Mouse (Mus musculus): ENCODE measurements at regions not wholly inside any gene's neighbourhood (a gene's known extent, or its start where the extent isn't known, plus 50 kb on each side); places are given as distances from the start of the nearest gene placed in this dataset.

DNA sequence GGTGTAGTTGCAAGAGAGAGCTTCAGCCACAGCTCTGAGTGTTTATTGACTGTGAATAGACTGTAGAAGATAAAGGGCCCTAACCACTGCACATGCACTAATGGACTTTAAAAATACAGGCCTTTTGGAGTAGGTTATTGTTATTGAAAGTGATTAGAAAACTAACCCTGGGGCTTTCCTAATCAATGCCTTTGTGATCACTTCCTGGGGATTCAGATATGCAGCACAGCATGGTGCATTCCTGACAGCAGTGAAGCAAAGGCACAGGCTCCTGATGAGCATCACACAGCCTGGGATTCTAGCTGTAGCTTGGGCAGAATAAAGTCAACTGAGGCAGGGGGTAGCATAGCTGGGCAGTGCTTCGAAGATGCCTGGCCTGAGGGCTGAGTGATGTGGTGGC lies 87.3 kb downstream of the Gm11077 start:
- no peak for ATAC-seq (ENCODE audit: low FRiP score)
- Histone ChIP-seq H3K27ac (no peak overlapping the region), H3K4me2 (no peak overlapping the region), H3K4me1 (peaks cover 4% of the 10 kb centered on the region; the same call in 1 of the 2 replicates), H3K4me3 (replicated peaks) (no peak overlapping the region), H3K9me3 (no peaks in the 10 kb centered on the region), H3K27me3 (no peaks in the 10 kb centered on the region), H3K36me3 (replicated peaks) (no peaks in the 10 kb centered on the region), H3K9ac (no peak overlapping the region)
- WGBS, result 10% methylated on average over 1 of the region's 1 CpGs

DNA sequence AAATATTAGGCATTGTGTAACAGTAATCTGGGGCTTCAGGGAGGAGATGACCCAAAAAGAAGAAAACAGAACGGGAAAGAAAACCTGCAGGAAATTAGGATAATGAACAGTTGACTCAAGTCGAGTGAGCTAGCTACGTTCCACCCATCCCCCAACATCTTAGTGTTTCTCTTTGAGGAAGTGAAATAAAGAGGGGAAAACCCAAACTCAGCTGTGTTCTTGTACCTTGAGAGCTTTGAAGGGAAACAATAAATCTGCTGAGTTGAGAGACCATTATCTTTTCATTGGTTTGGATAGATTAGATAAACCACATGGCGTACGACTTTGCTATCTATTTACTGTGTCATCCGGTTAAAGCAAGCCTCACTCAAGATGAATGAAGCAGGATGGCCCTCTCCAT lies 87.7 kb downstream of the Gm11077 start:
- H3K9ac ChIP-seq, result no peak overlapping the region
- H3K4me1 ChIP-seq, result peaks cover 4% of the 10 kb centered on the region; the same call in 1 of the 2 replicates
- H3K9me3 ChIP-seq, result no peaks in the 10 kb centered on the region
- H3K4me3 ChIP-seq (replicated peaks), result no peak overlapping the region
- H3K27ac ChIP-seq, result no peak overlapping the region
- no peaks in the 10 kb centered on the region for H3K27me3 ChIP-seq
- no peaks in the 10 kb centered on the region for H3K36me3 ChIP-seq (replicated peaks)
- 63% methylated on average over 6 of the region's 6 CpGs for WGBS
- H3K4me2 ChIP-seq, result no peak overlapping the region
- no peak for ATAC-seq (ENCODE audit: low FRiP score)

DNA sequence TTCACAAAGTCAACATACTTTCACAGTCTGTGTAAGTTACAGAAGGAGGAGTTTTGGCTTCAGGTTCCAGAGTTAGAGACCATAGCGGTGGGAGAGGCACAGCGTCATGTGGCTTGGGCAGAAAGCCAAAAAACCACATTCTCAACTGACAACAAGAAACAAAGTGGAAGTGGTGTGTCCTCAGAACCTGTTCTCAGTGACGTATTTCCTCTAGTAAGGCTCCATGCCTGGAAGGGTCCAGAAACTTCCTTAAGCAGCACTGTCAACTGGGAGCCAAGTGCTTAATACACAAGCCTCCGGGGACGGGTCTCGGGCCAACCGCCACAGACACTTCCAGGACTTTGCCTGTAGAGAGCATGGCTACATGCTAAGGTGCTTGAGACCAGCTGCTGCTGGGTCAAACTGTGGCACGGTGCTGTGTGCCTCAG lies 90.4 kb downstream of the Gm11077 start:
- H3K27me3 ChIP-seq, result no peaks in the 10 kb centered on the region
- no peak for ATAC-seq (ENCODE audit: low FRiP score)
- 88% methylated on average over 8 of the region's 8 CpGs for WGBS

DNA sequence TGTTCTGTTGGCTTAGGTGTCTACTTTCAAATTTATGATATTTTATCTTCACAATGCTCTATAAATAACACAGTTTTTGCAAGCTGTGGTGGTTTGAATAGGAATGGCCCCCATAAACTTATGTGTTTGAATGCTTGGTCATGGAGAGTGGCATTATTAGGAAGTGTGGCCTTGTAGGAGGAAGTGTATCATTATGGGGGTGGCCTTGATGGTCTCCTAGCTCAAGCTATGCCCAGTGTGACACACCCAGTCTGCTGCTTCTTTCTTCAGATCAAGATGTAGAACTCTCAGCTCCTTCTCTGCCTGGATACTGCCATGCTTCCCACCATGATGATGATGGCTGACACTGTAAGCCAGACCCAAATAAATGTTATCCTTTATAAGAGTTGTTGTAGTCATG lies 97.4 kb downstream of the Gm11077 start:
- no peaks in the 10 kb centered on the region for H3K27me3 ChIP-seq
- no peaks in the 10 kb centered on the region for H3K36me3 ChIP-seq (replicated peaks)
- H3K9me3 ChIP-seq, result no peaks in the 10 kb centered on the region
- H3K4me3 ChIP-seq (replicated peaks), result no peak overlapping the region
- H3K9ac ChIP-seq, result no peak overlapping the region
- H3K4me2 ChIP-seq, result no peak overlapping the region
- no peak overlapping the region for H3K27ac ChIP-seq
- no peaks in the 10 kb centered on the region for H3K4me1 ChIP-seq
- ATAC-seq (ENCODE audit: low FRiP score), result no peak

More for the DNA sequence above, 90.4 kb downstream of the Gm11077 start:
- H3K27ac ChIP-seq, result no peak overlapping the region
- peaks cover 4% of the 10 kb centered on the region; the same call in 1 of the 2 replicates for H3K4me1 ChIP-seq
- H3K9me3 ChIP-seq, result no peaks in the 10 kb centered on the region
- no peaks in the 10 kb centered on the region for H3K36me3 ChIP-seq (replicated peaks)
- no peak overlapping the region for H3K9ac ChIP-seq
- no peak overlapping the region for H3K4me3 ChIP-seq (replicated peaks)
- no peak overlapping the region for H3K4me2 ChIP-seq

DNA sequence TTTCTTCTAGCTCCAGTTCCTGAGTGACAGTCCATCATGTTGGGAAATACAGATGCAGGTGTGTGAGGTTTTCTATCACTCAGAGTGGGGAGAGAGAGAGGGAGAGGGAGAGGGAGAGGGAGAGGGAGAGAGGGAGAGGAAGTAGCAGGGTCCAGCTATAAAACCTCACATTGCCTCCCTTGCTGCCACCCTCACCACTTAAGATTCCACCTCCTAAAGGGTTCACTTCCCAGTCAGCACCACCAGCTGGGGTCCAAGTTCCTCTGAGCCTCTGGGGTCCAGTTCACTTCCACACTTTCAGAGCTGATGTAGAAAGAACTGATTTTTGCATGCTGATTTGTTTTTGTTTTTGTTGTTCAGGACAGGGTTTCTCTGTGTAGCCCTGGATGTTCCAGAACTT lies 98.6 kb downstream of the Gm11077 start:
- no peaks in the 10 kb centered on the region for H3K36me3 ChIP-seq (replicated peaks)
- H3K9ac ChIP-seq, result no peak overlapping the region
- H3K4me2 ChIP-seq, result no peak overlapping the region
- ATAC-seq (ENCODE audit: low FRiP score), result no peak
- no peak overlapping the region for H3K4me3 ChIP-seq (replicated peaks)
- no peaks in the 10 kb centered on the region for H3K4me1 ChIP-seq
- H3K9me3 ChIP-seq, result no peaks in the 10 kb centered on the region
- no peak overlapping the region for H3K27ac ChIP-seq
- no peaks in the 10 kb centered on the region for H3K27me3 ChIP-seq

DNA sequence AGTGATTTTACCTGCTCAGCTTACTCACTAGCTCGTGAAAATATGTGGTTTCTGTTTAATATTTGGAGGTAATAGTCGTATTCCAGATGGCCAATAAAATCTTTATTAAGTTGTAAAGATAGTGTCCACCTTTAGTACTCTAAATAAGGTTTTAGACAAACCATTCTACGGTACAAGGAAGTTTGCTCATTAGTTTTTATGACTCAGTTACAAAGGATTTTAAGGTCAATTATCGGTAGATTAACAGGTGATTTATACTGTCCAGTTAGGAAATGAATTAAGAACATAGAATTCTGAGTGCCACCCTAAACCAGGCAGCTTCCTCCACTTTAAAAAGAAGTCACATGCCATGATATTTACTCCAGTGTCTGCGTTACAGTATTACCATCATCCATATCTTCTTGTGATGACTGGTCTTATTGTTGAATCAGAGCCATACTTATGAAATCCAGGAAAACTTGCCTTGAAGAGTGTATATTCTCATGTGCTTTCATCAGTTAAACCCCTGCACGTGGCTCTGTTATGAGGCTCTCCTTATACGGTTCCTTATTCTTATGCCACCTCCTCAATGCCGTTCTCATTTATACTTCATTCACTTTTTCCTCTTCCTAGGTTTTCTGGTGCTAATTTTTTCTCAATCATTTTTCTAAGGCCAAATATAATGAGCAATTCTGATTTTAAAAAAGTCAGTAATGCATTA lies 114.4 kb downstream of the Gm11077 start:
- WGBS, result 85% methylated on average over 8 of the region's 8 CpGs

DNA sequence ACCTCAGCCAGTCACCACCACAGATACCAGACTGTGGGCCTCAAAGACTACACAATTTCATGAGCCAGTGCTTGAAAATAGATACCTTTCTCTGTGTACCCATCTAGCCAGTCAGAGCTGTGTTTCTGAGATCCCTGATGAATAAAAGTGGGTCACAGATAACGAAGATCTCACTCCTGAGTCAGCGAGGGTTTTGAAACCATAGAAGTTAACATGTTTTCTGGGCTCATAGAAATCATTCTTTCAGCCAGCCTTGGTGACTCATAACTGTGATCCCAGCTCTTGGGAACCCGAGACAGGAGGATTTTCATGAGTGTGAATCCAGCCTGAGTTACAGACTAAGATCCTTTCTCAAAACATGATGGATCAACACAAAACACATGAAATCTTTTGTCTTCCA lies 118.1 kb downstream of the Gm11077 start:
- H3K27ac ChIP-seq, result no peak overlapping the region
- no peak for ATAC-seq (ENCODE audit: low FRiP score)
- WGBS, result 88% methylated on average over 3 of the region's 3 CpGs
- peaks cover 1% of the 10 kb centered on the region for H3K4me1 ChIP-seq
- no peak overlapping the region for H3K4me2 ChIP-seq
- no peak overlapping the region for H3K9ac ChIP-seq
- H3K27me3 ChIP-seq, result no peaks in the 10 kb centered on the region
- no peaks in the 10 kb centered on the region for H3K36me3 ChIP-seq (replicated peaks)
- no peaks in the 10 kb centered on the region for H3K9me3 ChIP-seq
- H3K4me3 ChIP-seq (replicated peaks), result no peak overlapping the region

More for the DNA sequence above, 114.4 kb downstream of the Gm11077 start:
- Histone ChIP-seq H3K4me1 (no peaks in the 10 kb centered on the region), H3K27me3 (no peaks in the 10 kb centered on the region), H3K4me3 (replicated peaks) (no peak overlapping the region), H3K4me2 (no peak overlapping the region), H3K9me3 (no peaks in the 10 kb centered on the region), H3K9ac (no peak overlapping the region), H3K36me3 (replicated peaks) (no peaks in the 10 kb centered on the region), H3K27ac (no peak overlapping the region)
- ATAC-seq (ENCODE audit: low FRiP score), result no peak

DNA sequence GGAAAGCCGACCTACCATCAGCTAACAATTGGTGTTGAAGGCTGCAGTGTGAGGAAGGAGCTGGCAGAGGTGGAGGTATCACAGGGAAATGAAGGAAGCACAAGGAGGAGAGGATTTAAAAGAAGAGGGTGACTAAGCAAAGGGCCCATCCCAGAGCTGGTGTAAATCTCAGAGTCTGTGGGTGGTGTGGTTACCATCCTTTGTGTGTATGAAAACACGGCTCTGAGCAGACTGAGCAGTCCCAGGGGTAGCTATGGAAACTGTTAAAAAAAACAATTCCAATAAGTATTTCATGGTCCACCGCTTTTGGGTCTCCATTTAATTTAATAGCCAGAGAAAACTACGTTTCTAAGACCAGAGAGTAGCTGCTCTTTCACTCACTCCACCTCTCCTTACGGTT lies 123.3 kb downstream of the Gm11077 start:
- H3K4me1 ChIP-seq, result peaks cover 22% of the 10 kb centered on the region
- H3K27me3 ChIP-seq, result no peaks in the 10 kb centered on the region; the same call in 1 of the 2 replicates
- H3K4me3 ChIP-seq (replicated peaks), result no peak overlapping the region
- H3K36me3 ChIP-seq (replicated peaks), result no peaks in the 10 kb centered on the region
- WGBS, result 59% methylated on average over 5 of the region's 5 CpGs
- no peak overlapping the region for H3K4me2 ChIP-seq
- no peaks in the 10 kb centered on the region for H3K9me3 ChIP-seq
- H3K27ac ChIP-seq, result no peak overlapping the region
- H3K9ac ChIP-seq, result no peak overlapping the region
- no peak for ATAC-seq (ENCODE audit: low FRiP score)

DNA sequence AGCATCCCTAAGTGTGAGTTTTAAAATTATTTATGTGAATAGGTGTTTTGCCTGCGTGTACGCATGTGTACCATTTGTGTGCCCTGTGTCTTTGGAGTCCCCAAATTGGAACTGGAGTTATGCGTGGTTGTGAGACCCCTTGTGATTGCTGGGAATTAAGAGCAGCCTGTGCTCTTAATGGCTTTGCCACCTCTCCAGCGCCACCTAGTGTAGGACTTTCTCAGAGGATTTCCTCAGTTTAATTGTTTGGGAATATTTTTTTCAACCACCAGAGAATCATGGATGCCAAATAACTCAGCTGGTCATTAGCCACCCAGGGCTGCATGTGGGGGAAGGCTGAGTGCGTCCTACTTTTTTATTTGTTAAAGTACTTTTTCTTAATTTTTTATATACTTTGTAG lies 124.4 kb downstream of the Gm11077 start:
- no peak overlapping the region for H3K4me2 ChIP-seq
- H3K36me3 ChIP-seq (replicated peaks), result no peaks in the 10 kb centered on the region
- H3K9me3 ChIP-seq, result no peaks in the 10 kb centered on the region
- H3K27ac ChIP-seq, result no peak overlapping the region
- H3K27me3 ChIP-seq, result no peaks in the 10 kb centered on the region; the same call in 1 of the 2 replicates
- WGBS, result 49% methylated on average over 5 of the region's 5 CpGs
- no peak overlapping the region for H3K4me3 ChIP-seq (replicated peaks)
- peaks cover 23% of the 10 kb centered on the region for H3K4me1 ChIP-seq
- ATAC-seq (ENCODE audit: low FRiP score), result no peak
- no peak overlapping the region for H3K9ac ChIP-seq

DNA sequence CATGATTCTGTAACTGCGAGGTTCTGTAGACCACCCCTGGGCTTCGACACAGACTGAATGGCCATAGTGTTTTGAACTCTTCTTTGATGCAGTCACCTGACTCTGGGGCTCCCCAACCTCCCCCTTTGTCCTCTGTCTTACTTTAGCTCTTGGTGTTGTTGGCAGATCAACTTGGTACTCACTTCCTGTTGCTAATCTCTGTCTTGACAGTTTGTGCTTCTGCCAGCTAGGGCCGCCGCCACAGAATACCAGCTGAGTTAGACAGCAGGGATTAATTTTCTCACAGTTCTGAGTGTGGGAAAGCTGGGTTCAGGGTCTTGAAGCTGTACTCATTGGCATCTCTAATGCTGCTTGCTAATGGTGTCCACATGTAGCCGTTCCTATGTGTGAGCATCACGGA lies 125.6 kb downstream of the Gm11077 start:
- WGBS, result 80% methylated on average over 6 of the region's 6 CpGs
- H3K4me3 ChIP-seq (replicated peaks), result no peak overlapping the region
- no peaks in the 10 kb centered on the region for H3K9me3 ChIP-seq
- no peak overlapping the region for H3K27ac ChIP-seq
- ATAC-seq (ENCODE audit: low FRiP score), result no peak
- peaks cover 23% of the 10 kb centered on the region for H3K4me1 ChIP-seq
- no peak overlapping the region for H3K9ac ChIP-seq
- no peak overlapping the region for H3K4me2 ChIP-seq
- H3K27me3 ChIP-seq, result no peaks in the 10 kb centered on the region; the same call in 1 of the 2 replicates
- H3K36me3 ChIP-seq (replicated peaks), result no peaks in the 10 kb centered on the region

DNA sequence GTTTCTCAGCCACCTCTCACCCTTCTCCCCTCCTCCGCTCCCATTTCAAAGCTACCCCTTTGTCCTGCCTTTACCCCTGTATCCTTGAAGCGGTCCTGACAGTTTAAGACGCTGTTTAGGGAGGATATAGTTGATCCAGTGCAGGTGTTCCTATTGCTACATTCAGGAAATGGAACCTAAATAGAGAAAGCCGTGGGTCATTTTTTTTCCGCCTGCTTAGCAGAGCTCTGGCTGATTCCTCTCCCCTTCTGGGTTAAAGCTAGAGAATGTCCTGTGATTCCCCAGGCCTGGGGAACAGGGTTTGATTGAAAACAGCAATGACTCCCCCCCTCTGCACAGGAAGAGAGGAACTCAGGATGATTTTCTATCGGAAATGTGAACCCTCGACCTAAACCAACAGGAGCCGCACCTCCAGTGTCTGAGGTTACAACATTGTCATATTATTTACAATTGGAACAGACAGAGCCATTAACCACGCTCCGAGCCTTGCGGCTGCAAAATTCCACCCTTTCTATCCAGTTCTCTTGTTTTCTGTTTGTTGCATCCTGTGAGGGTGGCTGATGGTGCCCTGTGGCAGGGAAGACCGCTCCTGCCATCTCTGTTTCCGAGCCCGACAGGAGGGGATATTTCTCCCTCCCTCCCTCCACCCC lies 127.5 kb downstream of the Gm11077 start:
- ATAC-seq (ENCODE audit: low FRiP score), result peak; percentile 54
- 22% methylated on average over 14 of the region's 14 CpGs for WGBS

DNA sequence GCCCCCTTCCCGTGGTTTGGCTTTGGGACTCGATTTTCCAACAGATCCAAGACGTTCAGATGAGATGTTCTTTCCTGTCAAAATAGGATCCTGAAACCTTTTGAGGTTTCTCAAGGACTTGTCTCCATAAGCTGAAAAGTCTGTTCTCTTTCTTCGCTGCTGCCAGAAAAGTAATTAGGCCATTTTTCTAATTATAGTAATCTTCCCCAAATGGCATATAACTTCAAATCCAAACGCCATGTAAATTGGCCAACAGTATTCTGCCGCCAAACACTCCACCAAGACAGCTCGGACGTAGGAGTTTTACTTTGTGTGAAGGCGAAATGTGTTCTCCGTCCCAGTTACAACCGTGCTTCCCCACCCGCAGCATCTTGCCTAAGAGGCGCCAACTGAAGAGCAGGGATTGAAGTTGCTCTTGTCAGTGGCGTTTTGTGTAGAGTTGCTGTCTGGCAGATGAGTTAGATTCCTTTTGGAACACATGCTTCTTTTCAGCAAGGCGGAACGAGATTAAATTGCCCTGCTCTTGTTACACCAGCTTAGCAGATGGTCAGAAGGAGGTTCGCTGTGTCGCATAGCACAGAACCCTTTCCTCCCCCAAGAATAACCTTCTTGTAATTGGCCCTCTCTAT lies 128.1 kb downstream of the Gm11077 start:
- Histone ChIP-seq H3K4me3 (replicated peaks) (peak overlapping the region; percentile 19), H3K27me3 (no peaks in the 10 kb centered on the region; the same call in 1 of the 2 replicates), H3K4me2 (peak overlapping the region; percentile 47), H3K4me1 (peaks cover 21% of the 10 kb centered on the region), H3K27ac (no peak overlapping the region), H3K36me3 (replicated peaks) (no peaks in the 10 kb centered on the region), H3K9me3 (no peaks in the 10 kb centered on the region), H3K9ac (no peak overlapping the region)
- ATAC-seq (ENCODE audit: low FRiP score), result no peak; the same call in 1 of the 2 replicates
- 23% methylated on average over 18 of the region's 18 CpGs for WGBS

More for the DNA sequence above, 127.5 kb downstream of the Gm11077 start:
- Histone ChIP-seq H3K9me3 (no peaks in the 10 kb centered on the region), H3K27ac (no peak overlapping the region), H3K9ac (0 out of 2 replicates have a peak overlapping the region, but pooled peaks have one; percentile 12), H3K27me3 (no peaks in the 10 kb centered on the region; the same call in 1 of the 2 replicates), H3K4me2 (peak overlapping the region; percentile 47), H3K4me3 (replicated peaks) (peak overlapping the region; percentile 19), H3K4me1 (peaks cover 23% of the 10 kb centered on the region), H3K36me3 (replicated peaks) (no peaks in the 10 kb centered on the region)
